ENCODE assay signal across 8 mouse cellular contexts in the genomic region with DNA sequence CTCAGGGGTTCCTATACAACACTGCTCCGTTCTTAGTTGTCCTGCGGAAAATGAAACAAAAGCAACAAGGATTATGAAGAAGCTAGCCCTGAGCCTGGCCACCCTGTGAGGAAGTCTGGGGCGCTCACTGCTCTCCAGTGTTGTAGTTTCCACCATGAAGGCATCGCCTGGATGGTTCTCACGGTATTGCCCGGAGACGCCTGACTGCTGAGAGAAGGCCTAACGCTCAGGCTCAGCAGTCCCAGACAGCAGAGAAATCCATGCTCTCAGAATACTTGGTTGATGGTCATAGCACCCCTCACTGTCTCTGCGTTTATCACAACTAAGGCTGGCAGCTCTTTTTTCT. TPM values are rescaled to one million over a fixed set of nuclear protein-coding genes. Genes with fewer than 3 reads are reported as not detected.
DNase-seq lines count a peak whose midpoint lies in the region; ATAC-seq and TF ChIP-seq lines count a peak whose summit lies in the region.

No protein-coding gene starts in this region.

- peak overlapping the region; percentile 50; the same call in 1 of the 2 replicates for H3K27ac ChIP-seq in left cerebral cortex, adult 2 months
- H3K27ac ChIP-seq in embryonic facial prominence, embryonic 13.5 days: no peak overlapping the region

- H3K9ac ChIP-seq in embryonic facial prominence, embryonic 13.5 days: no peak overlapping the region; the same call in 1 of the 2 replicates

- TF ChIP-seq CTCF in left cerebral cortex, adult 2 months (IDR thresholded peaks at IDR 0.05): no peak

- H3K27me3 ChIP-seq in embryonic facial prominence, embryonic 13.5 days: no peaks in the 10 kb centered on the region

- intact Hi-C loops in left cerebral cortex, adult 2 months (cut with DNase I): loop anchor here (2.0 kb wide), 1 partner anchor 20 kb away; the partner anchor contains the start of gene Kdm7a
- intact Hi-C loops in left cerebral cortex, postnatal 10 days (cut with DNase I): no loop called here

- DNase-seq in left cerebral cortex, adult 2 months (ENCODE audit: extremely low spot score in 1 of 2, low spot score in 2 of 2): no peak
- no peak for DNase-seq in left cerebral cortex, postnatal 10 days (ENCODE audit: extremely low spot score in 1 of 2, low spot score in 2 of 2)
- DNase-seq in ZHBTc4 (ENCODE audit: low read depth, low spot score): peak; percentile 39
- DNase-seq in T-cell, adult 2 months (ENCODE audit: low spot score): no peak
- no peak for DNase-seq in natural killer cell, adult 2 months (ENCODE audit: low spot score in 2 of 2)
- no peak for DNase-seq in thymus, postnatal 10 days (ENCODE audit: low spot score in 2 of 2)

- no peaks in the 10 kb centered on the region for H3K36me3 ChIP-seq in embryonic facial prominence, embryonic 13.5 days

- H3K4me1 ChIP-seq in embryonic facial prominence, embryonic 13.5 days: peaks cover 16% of the 10 kb centered on the region

- no peak overlapping the region for H3K4me3 ChIP-seq in left cerebral cortex, adult 2 months
- H3K4me3 ChIP-seq in embryonic facial prominence, embryonic 13.5 days: no peak overlapping the region

- peak overlapping the region; percentile 2; the same call in 1 of the 2 replicates for H3K4me2 ChIP-seq in embryonic facial prominence, embryonic 13.5 days

- WGBS in embryonic facial prominence, embryonic 13.5 days: 52% methylated on average over 9 of the region's 9 CpGs

- no peaks in the 10 kb centered on the region for H3K9me3 ChIP-seq in embryonic facial prominence, embryonic 13.5 days

- ATAC-seq in embryonic facial prominence, embryonic 13.5 days (ENCODE audit: insufficient number of reproducible peaks, insufficient read depth, low FRiP score, low TSS enrichment, low read depth): no peak
- ATAC-seq in megakaryocyte progenitor cell, adult 5-6 weeks (replicated peaks; ENCODE audit: poor library complexity): peak; percentile 12; the same call in 1 of the 2 replicates

RNA-seq across cellular contexts. Expression of gene Kdm7a, which starts 20.0 kb away (rescaled TPM):
- 10 to 100 TPM; 39.5 to 51.5 TPM for total RNA-seq in left cerebral cortex, adult 2 months (2021)
- 10 to 100 TPM; 13.9 to 14.3 TPM for total RNA-seq in left cerebral cortex, postnatal 10 days (2021)
- 5.8 and 7.4 TPM in 2 replicates for polyA plus RNA-seq in embryonic facial prominence, embryonic 13.5 days (2015; fragmentation: Nextera tagmentation; extraction: Ambion mirVana)
- 11.4 and 12.5 TPM in 2 replicates for total RNA-seq in megakaryocyte progenitor cell, adult 5-6 weeks (2015)
- 9.0 and 11.4 TPM in 2 replicates for total RNA-seq in megakaryocyte progenitor cell, adult 5-6 weeks (2017)
